8 mouse cellular contexts compared by ENCODE assay signal in genomic region chr7:45477003-45477402, GRCm38 (mm10). TPM values are rescaled to one million over a fixed set of nuclear protein-coding genes. Genes with fewer than 3 reads are reported as not detected.
A peak's percentile ranks its signal among the peaks of the same experiment; 100 is the strongest.
DNase-seq lines count a peak whose midpoint lies in the region; ATAC-seq lines count a peak whose summit lies in the region.

No protein-coding gene starts in this region.

- H3K27ac ChIP-seq in forebrain, embryonic 14.5 days (ENCODE audit: low read depth, low read length), result no peak overlapping the region
- H3K27ac ChIP-seq in forebrain, embryonic 13.5 days, result no peak overlapping the region; the same call in 1 of the 2 replicates
- no peak overlapping the region for H3K27ac ChIP-seq in neural tube, embryonic 15.5 days (replicated peaks)

- no peak overlapping the region for H3K9ac ChIP-seq in forebrain, embryonic 14.5 days (ENCODE audit: low read length)
- H3K9ac ChIP-seq in forebrain, embryonic 13.5 days, result no peak overlapping the region
- no peak overlapping the region for H3K9ac ChIP-seq in neural tube, embryonic 15.5 days (replicated peaks)

- H3K4me2 ChIP-seq in forebrain, embryonic 14.5 days (ENCODE audit: low read length), result no peak overlapping the region
- H3K4me2 ChIP-seq in forebrain, embryonic 13.5 days, result no peak overlapping the region
- no peak overlapping the region for H3K4me2 ChIP-seq in neural tube, embryonic 15.5 days

- H3K4me1 ChIP-seq in forebrain, embryonic 14.5 days (ENCODE audit: control insufficient read depth, insufficient read depth, low read length), result no peaks in the 10 kb centered on the region
- H3K4me1 ChIP-seq in forebrain, embryonic 13.5 days, result no peaks in the 10 kb centered on the region
- 0 out of 2 replicates have a peak, but pooled peaks cover 2% of the 10 kb centered on the region for H3K4me1 ChIP-seq in neural tube, embryonic 15.5 days

- ATAC-seq in forebrain, embryonic 14.5 days, result 0 out of 2 replicates have a peak, but pooled peaks have one; percentile 52
- no peak for ATAC-seq in forebrain, embryonic 13.5 days
- no peak for ATAC-seq in neural tube, embryonic 15.5 days (ENCODE audit: low FRiP score)

- no peaks in the 10 kb centered on the region for H3K36me3 ChIP-seq in forebrain, embryonic 14.5 days (ENCODE audit: control insufficient read depth, insufficient read depth, low read length)
- H3K36me3 ChIP-seq in forebrain, embryonic 13.5 days (ENCODE audit: poor library complexity, severe bottlenecking), result no peaks in the 10 kb centered on the region
- H3K36me3 ChIP-seq in neural tube, embryonic 15.5 days, result no peaks in the 10 kb centered on the region

- no peaks in the 10 kb centered on the region for H3K27me3 ChIP-seq in forebrain, embryonic 14.5 days (replicated peaks; ENCODE audit: control insufficient read depth, insufficient read depth, low read length)
- H3K27me3 ChIP-seq in forebrain, embryonic 13.5 days, result no peaks in the 10 kb centered on the region
- H3K27me3 ChIP-seq in neural tube, embryonic 15.5 days (replicated peaks), result no peaks in the 10 kb centered on the region

- WGBS in forebrain, embryonic 14.5 days, result 5% methylated on average over 3 of the region's 3 CpGs
- 11% methylated on average over 3 of the region's 3 CpGs for WGBS in forebrain, embryonic 13.5 days
- 9% methylated on average over 3 of the region's 3 CpGs for WGBS in neural tube, embryonic 15.5 days

- H3K4me3 ChIP-seq in forebrain, embryonic 14.5 days (ENCODE audit: low read depth, low read length), result no peak overlapping the region
- H3K4me3 ChIP-seq in forebrain, embryonic 13.5 days, result no peak overlapping the region
- H3K4me3 ChIP-seq in neural tube, embryonic 15.5 days (replicated peaks), result no peak overlapping the region

- DNase-seq in forebrain, embryonic 14.5 days (ENCODE audit: low spot score), result peak; percentile 84
- DNase-seq in neural tube, embryonic 10.5 days (ENCODE audit: extremely low spot score, low spot score), result peak; percentile 35
- peak; percentile 79 to 80 for DNase-seq in cerebellum, postnatal 14 days
- DNase-seq in induced T-regulatory cell, adult 2 months (ENCODE audit: low read depth), result peak; percentile 83
- peak; percentile 75 for DNase-seq in lung, postnatal 25 days (ENCODE audit: low spot score)
- peak; percentile 64 to 79 for DNase-seq in spleen, postnatal 4 days (ENCODE audit: low spot score in 2 of 2)

- no peaks in the 10 kb centered on the region for H3K9me3 ChIP-seq in forebrain, embryonic 14.5 days (replicated peaks; ENCODE audit: control insufficient read depth, low read length)
- H3K9me3 ChIP-seq in forebrain, embryonic 13.5 days (replicated peaks), result no peaks in the 10 kb centered on the region
- H3K9me3 ChIP-seq in neural tube, embryonic 15.5 days (replicated peaks), result no peaks in the 10 kb centered on the region

RNA-seq across cellular contexts. Expression of gene Tulp2, which starts 4.7 kb away (rescaled TPM):
- polyA plus RNA-seq in forebrain, embryonic 14.5 days (2014; fragmentation: Nextera tagmentation; extraction: Ambion mirVana), result 0.15 TPM in 1 of 2 replicates, not detected in the other
- 0.11 and 0.22 TPM in 2 replicates for polyA plus RNA-seq in forebrain, embryonic 13.5 days (2015; fragmentation: Nextera tagmentation; extraction: Ambion mirVana)
- polyA plus RNA-seq in neural tube, embryonic 15.5 days (2015; fragmentation: Nextera tagmentation; extraction: Ambion mirVana), result 0.15 and 0.59 TPM in 2 replicates

RNA-seq across cellular contexts. Expression of gene Gm45808, which starts 9.6 kb away (rescaled TPM):
- polyA plus RNA-seq in forebrain, embryonic 14.5 days (2014; fragmentation: Nextera tagmentation; extraction: Ambion mirVana), result not detected in 2 replicates
- polyA plus RNA-seq in forebrain, embryonic 13.5 days (2015; fragmentation: Nextera tagmentation; extraction: Ambion mirVana), result 0.26 TPM in 1 of 2 replicates, not detected in the other
- not detected in 2 replicates for polyA plus RNA-seq in neural tube, embryonic 15.5 days (2015; fragmentation: Nextera tagmentation; extraction: Ambion mirVana)

RNA-seq across cellular contexts. Expression of gene Bax, which starts 10.3 kb away (rescaled TPM):
- 163 and 168 TPM in 2 replicates for polyA plus RNA-seq in forebrain, embryonic 14.5 days (2014; fragmentation: Nextera tagmentation; extraction: Ambion mirVana)
- 243 and 272 TPM in 2 replicates for polyA plus RNA-seq in forebrain, embryonic 13.5 days (2015; fragmentation: Nextera tagmentation; extraction: Ambion mirVana)
- polyA plus RNA-seq in neural tube, embryonic 15.5 days (2015; fragmentation: Nextera tagmentation; extraction: Ambion mirVana), result 224 and 236 TPM in 2 replicates

RNA-seq across cellular contexts. Expression of gene Dhdh, which starts 11.6 kb away (rescaled TPM):
- polyA plus RNA-seq in forebrain, embryonic 14.5 days (2014; fragmentation: Nextera tagmentation; extraction: Ambion mirVana), result 1.4 and 1.6 TPM in 2 replicates
- 2.7 and 3.1 TPM in 2 replicates for polyA plus RNA-seq in forebrain, embryonic 13.5 days (2015; fragmentation: Nextera tagmentation; extraction: Ambion mirVana)
- polyA plus RNA-seq in neural tube, embryonic 15.5 days (2015; fragmentation: Nextera tagmentation; extraction: Ambion mirVana), result 4.2 and 4.8 TPM in 2 replicates

RNA-seq across cellular contexts. Expression of gene Ftl1, which starts 17.3 kb away (rescaled TPM):
- polyA plus RNA-seq in forebrain, embryonic 14.5 days (2014; fragmentation: Nextera tagmentation; extraction: Ambion mirVana), result 6,238 and 6,800 TPM in 2 replicates
- 6,730 and 6,791 TPM in 2 replicates for polyA plus RNA-seq in forebrain, embryonic 13.5 days (2015; fragmentation: Nextera tagmentation; extraction: Ambion mirVana)
- 4,883 and 5,335 TPM in 2 replicates for polyA plus RNA-seq in neural tube, embryonic 15.5 days (2015; fragmentation: Nextera tagmentation; extraction: Ambion mirVana)
